Mouse (Mus musculus) liver, embryonic 13.5 days (tissue): ENCODE results near the gene Ptcd2. TPM values are rescaled to one million over a fixed set of nuclear protein-coding genes. Genes with fewer than 3 reads are reported as not detected.

Source experiments
- ATAC-seq: fragments of 200-750 bp; cut with Nextera tagmentation; 2 replicates; pipeline ENCODE4 v1.8.0; 2017; ENCODE audit warnings: low read depth, mild to moderate bottlenecking, moderate number of reproducible peaks, moderate library complexity
- DNase-seq: peaks from one replicate; pipeline ENCODE4 v3.0.0; 2022
- H3K27ac ChIP-seq: fragments of 300-500 bp; sonication (generic); 2 replicates; pipeline ENCODE4 v1.5.1; 2015; ENCODE audit warnings: moderate library complexity, mild to moderate bottlenecking, inconsistent platforms
- H3K27me3 ChIP-seq: fragments of 300-500 bp; sonication (generic); 2 replicates; pipeline ENCODE4 v1.6.1; 2015; ENCODE audit warnings: mild to moderate bottlenecking, inconsistent platforms
- H3K36me3 ChIP-seq: fragments of 300-500 bp; sonication (generic); 2 replicates; pipeline ENCODE4 v1.6.1; 2015; ENCODE audit warnings: mild to moderate bottlenecking, inconsistent platforms
- H3K4me1 ChIP-seq: fragments of 300-500 bp; sonication (generic); replicated peaks from 2 replicates; pipeline ENCODE4 v1.6.1; 2015; ENCODE audit warnings: inconsistent platforms
- H3K4me2 ChIP-seq: fragments of 300-500 bp; sonication (generic); 2 replicates; pipeline ENCODE4 v1.6.1; 2015; ENCODE audit warnings: inconsistent platforms, mild to moderate bottlenecking, moderate library complexity
- H3K4me3 ChIP-seq: fragments of 300-500 bp; sonication (generic); replicated peaks from 2 replicates; pipeline ENCODE4 v1.5.1; 2015; ENCODE audit warnings: mild to moderate bottlenecking, inconsistent platforms
- H3K9ac ChIP-seq: fragments of 300-500 bp; sonication (generic); 2 replicates; pipeline ENCODE4 v1.6.1; 2015; ENCODE audit warnings: mild to moderate bottlenecking, inconsistent platforms
- H3K9me3 ChIP-seq: fragments of 300-500 bp; sonication (generic); replicated peaks from 2 replicates; pipeline ENCODE4 v1.6.1; 2016; ENCODE audit warnings: inconsistent platforms
- WGBS: fragments of 180-500 bp; shearing (Covaris S2); methylation state at CpG from one replicate; pipeline ENCODE4 v1.1.7; 2015; ENCODE audit not compliant: insufficient replicate concordance; 5-methylcytosine and 5-hydroxymethylcytosine counted together
- polyA plus RNA-seq: library from polyadenylated mRNA; unstranded; fragments of >200 nt; fragmentation: Nextera tagmentation; extraction: Ambion mirVana; gene quantifications from 2 replicates; pipeline ENCODE4 v1.2.1, GENCODE M21; 2015

Ptcd2 gene
- polyA plus RNA-seq, 1 experiment from 2014 or later, result 36.4 TPM

DNA sequence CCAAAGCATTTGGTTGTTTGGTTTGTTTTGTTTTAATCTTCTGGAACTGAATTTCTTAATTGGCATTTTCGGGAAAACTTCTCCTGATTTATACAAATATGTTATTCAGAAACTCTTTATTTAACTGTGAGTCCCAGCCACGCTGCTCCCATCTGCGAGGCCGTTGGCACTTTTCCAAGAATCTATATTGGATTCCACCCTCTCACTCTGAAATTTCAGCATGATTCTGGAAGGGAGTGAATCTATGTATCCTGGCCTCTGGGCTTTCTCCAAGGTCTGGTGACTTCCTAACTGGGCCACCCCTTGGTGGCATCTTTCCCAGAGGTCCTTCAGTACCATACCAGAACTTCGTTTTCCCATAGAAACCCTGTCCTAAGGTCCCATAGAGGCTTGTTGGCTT, 40.7 kb downstream of the Ptcd2 start:
- no peak overlapping the region for H3K27ac ChIP-seq
- 68% methylated on average over 5 of the region's 5 CpGs for WGBS
- no peaks in the 10 kb centered on the region for H3K9me3 ChIP-seq
- DNase-seq (no peak), ATAC-seq (no peak)
- H3K4me3 ChIP-seq, result no peak overlapping the region
- no peak overlapping the region for H3K9ac ChIP-seq
- no peak overlapping the region for H3K4me2 ChIP-seq
- 0 out of 2 replicates have a peak, but pooled peaks cover 4% of the 10 kb centered on the region for H3K4me1 ChIP-seq
- H3K36me3 ChIP-seq, result no peaks in the 10 kb centered on the region
- H3K27me3 ChIP-seq, result no peaks in the 10 kb centered on the region

DNA sequence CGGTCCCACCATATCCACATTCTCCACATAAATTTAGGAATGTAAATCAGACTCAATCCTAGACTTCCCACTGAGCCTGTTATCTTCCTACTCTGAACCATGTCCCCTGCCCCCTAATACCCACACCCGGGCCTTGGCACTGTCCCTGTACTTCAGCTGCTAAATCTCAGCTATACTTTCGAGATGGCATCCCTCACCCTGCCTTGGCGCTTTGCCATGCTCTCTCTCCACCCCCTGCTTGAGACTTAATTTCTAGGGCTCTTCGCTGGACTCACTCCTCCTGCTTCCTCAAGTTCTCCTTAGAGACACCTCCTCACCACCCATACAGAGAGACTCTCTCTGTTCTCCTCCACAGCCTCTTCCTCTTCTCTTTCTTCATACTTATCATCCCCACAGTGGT, 44.6 kb downstream of the Ptcd2 start:
- H3K36me3 ChIP-seq, result no peaks in the 10 kb centered on the region
- H3K27me3 ChIP-seq, result no peaks in the 10 kb centered on the region
- H3K4me1 ChIP-seq, result 0 out of 2 replicates have a peak, but pooled peaks cover 4% of the 10 kb centered on the region
- WGBS, result 63% methylated on average over 5 of the region's 5 CpGs
- H3K4me3 ChIP-seq, result no peak overlapping the region
- H3K27ac ChIP-seq, result no peak overlapping the region
- no peak for DNase-seq
- H3K9ac ChIP-seq, result no peak overlapping the region
- ATAC-seq, result no peak
- no peak overlapping the region for H3K4me2 ChIP-seq
- H3K9me3 ChIP-seq, result no peaks in the 10 kb centered on the region

DNA sequence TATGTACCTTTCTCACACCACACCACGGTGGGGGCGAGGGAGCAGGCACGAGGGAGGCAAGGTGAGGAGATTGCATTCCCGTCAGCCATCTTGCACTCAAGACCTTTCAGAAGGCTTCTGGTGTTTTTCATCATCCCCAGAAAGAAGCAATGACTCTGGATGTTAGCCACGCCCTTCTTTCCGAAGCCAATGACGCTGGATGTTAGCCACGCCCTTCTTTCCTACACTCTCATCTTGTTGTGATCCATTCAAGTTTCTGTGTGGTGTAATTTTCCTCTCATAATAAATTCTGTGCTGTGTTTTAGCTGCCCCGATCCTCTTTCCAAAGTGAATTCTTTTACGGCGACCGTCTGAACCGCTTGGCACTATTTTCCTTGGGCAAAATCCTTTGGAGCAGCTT, 50.3 kb downstream of the Ptcd2 start:
- Histone ChIP-seq H3K27me3 (no peaks in the 10 kb centered on the region), H3K4me1 (no peaks in the 10 kb centered on the region), H3K4me2 (no peak overlapping the region), H3K9me3 (no peaks in the 10 kb centered on the region), H3K36me3 (no peaks in the 10 kb centered on the region), H3K27ac (no peak overlapping the region), H3K9ac (no peak overlapping the region), H3K4me3 (no peak overlapping the region)
- ATAC-seq (no peak), DNase-seq (no peak)
- 82% methylated on average over 13 of the region's 13 CpGs for WGBS

DNA sequence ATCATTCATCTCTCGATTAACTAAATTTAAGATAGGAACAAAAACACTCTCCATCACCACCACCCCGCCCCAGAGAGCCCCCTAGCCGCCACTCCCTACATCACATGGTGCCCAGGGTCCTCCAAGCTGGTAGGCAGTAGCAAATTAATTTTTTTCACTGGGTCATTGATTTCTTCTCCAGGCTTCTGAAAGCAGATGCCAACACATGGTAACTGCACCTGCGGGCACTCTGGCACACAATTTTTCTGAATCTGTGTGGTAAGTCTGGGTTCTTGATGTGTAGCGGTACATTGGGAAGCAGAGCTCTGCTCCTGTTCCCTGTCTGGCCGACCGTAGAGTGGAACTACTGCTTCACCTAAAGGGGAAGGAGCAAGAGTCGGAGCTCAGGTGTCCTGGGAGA, 53.7 kb downstream of the Ptcd2 start:
- DNase-seq, result no peak
- no peak for ATAC-seq
- WGBS, result 75% methylated on average over 8 of the region's 8 CpGs
- H3K27me3 ChIP-seq, result no peaks in the 10 kb centered on the region
- no peak overlapping the region for H3K27ac ChIP-seq
- no peak overlapping the region for H3K9ac ChIP-seq
- no peaks in the 10 kb centered on the region for H3K9me3 ChIP-seq
- H3K4me1 ChIP-seq, result no peaks in the 10 kb centered on the region
- H3K4me3 ChIP-seq, result no peak overlapping the region
- H3K4me2 ChIP-seq, result no peak overlapping the region
- no peaks in the 10 kb centered on the region for H3K36me3 ChIP-seq

DNA sequence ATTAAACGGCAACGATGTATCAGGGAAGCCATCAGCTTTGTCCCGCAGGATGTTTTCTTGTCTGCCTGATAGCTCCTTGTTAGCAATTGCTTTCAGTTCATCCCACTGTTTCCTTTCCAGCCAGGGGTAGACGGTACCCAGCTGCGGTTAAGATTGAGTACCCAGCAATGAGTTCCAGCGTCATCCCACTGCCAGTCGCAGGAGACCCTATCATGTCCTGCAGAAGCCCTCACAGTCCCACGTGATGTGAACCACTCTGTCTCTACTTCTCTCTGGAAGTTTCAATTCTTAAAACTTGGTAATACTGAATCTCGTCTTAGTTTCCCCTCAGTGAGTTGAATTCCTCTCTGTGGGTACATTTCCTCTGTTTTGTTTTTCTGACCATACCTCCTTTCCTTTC, 56.7 kb downstream of the Ptcd2 start:
- no peak for DNase-seq
- no peaks in the 10 kb centered on the region for H3K4me1 ChIP-seq
- WGBS, result 55% methylated on average over 9 of the region's 9 CpGs
- H3K36me3 ChIP-seq, result no peaks in the 10 kb centered on the region
- no peak overlapping the region for H3K4me2 ChIP-seq
- H3K9ac ChIP-seq, result no peak overlapping the region
- ATAC-seq, result no peak
- no peaks in the 10 kb centered on the region for H3K9me3 ChIP-seq
- H3K27me3 ChIP-seq, result no peaks in the 10 kb centered on the region
- no peak overlapping the region for H3K27ac ChIP-seq
- H3K4me3 ChIP-seq, result no peak overlapping the region

DNA sequence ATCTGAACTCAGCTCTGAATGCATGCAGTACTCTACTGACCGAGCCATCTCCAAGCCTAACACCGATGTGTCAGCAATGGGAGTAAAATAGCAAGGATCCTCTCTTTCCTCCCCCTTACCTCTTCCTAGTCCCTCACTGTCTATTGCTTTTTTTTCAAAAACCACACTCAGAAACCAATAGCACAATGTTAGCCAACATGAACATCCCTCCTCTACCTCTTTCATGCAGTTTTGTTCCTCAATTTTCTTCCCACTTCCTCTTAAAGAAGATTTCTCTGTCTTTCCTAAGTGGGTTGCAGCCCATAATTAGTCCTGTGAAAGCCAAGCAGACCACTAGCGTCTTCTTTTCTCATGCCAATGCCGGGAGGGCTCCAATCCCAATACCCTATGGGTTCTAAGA, 57.3 kb downstream of the Ptcd2 start:
- Histone ChIP-seq H3K4me1 (no peaks in the 10 kb centered on the region), H3K9ac (no peak overlapping the region), H3K4me3 (no peak overlapping the region), H3K27ac (no peak overlapping the region), H3K36me3 (no peaks in the 10 kb centered on the region), H3K9me3 (no peaks in the 10 kb centered on the region), H3K27me3 (no peaks in the 10 kb centered on the region), H3K4me2 (no peak overlapping the region)
- DNase-seq, result no peak
- ATAC-seq, result no peak
- WGBS, result 45% methylated on average over 4 of the region's 4 CpGs

DNA sequence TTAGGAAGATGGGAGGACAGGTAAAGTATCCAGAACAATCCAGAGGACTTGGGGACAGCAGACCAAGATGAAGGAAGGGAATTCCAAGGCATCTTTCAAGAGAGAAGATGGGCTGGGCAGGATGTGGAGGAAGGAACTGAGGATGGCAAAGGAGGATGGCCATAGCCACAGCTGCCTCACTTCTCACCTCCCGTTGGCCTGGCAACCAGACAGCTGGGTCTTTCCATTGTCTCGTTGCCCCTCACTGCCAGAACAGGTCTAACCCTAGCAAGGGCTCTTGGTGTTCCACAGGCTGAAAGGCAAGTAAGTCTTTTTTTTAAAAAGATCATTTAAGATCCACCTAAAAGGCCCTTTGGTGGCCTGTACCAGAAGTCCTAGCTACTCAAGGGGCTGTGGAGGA, 59.3 kb downstream of the Ptcd2 start:
- Histone ChIP-seq H3K27ac (no peak overlapping the region), H3K9me3 (no peaks in the 10 kb centered on the region), H3K36me3 (no peaks in the 10 kb centered on the region), H3K9ac (no peak overlapping the region), H3K4me2 (no peak overlapping the region), H3K27me3 (no peaks in the 10 kb centered on the region), H3K4me1 (no peaks in the 10 kb centered on the region), H3K4me3 (no peak overlapping the region)
- no peak for DNase-seq
- ATAC-seq, result no peak
- 44% methylated on average over 2 of the region's 2 CpGs for WGBS

DNA sequence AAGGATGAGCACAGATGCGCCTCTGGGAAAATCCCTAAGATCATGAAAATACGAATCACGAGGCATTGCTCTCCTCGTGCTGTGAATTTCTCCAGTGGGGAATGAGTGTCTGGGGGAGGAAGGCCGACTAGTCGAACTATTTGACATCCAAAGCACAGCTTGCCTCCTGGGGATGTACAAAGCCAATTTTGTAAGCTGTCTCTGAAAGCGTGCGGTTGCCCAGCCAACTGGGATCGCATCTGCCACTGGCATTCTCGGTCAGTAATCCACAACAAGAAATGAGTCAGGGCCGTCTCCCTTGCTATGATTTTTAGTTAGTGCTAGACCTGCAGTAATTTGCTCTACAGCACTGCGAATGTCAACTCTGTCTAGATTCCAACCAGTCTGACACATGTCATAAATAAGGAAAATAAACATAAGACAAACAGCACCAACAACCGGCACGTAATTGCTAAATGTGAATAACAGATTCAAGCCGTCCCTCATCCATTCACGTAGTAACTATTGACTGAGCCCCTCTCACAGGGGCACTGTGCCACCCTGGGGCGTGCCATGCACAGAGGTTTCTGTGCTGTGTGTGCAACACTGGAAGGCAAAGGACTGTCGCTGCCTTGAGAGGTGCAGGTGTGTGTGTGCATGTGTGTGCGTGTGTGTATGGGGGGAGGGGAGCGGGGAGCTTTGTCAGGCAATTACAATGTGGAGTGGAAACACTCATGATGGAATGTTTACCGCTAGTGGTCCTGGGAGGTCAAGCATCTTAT, 59.9 kb downstream of the Ptcd2 start:
- Histone ChIP-seq H3K27me3 (no peaks in the 10 kb centered on the region), H3K4me1 (no peaks in the 10 kb centered on the region), H3K4me2 (no peak overlapping the region), H3K9ac (no peak overlapping the region), H3K9me3 (no peaks in the 10 kb centered on the region), H3K36me3 (no peaks in the 10 kb centered on the region), H3K27ac (no peak overlapping the region), H3K4me3 (no peak overlapping the region)
- DNase-seq (no peak), ATAC-seq (no peak)
- WGBS, result 77% methylated on average over 21 of the region's 21 CpGs

DNA sequence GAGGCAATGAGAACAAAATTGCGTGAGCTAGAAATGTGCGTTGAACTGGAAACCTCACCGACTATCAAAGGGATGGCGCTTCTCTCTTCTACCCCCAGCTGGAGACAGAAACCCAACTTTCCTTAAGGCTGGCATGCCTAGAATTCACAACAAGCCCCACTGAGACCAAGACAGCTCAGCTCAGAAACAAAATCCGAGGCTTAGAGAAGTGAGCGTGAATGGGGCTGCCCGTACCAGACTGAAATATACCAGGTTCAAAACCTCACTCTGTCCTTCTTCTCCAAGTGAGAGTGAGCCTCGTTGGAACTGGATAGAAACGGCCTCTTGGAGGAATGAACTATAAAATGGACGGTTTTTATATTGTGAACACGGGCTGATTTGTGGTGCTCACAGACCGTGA, 60.6 kb downstream of the Ptcd2 start:
- Histone ChIP-seq H3K36me3 (no peaks in the 10 kb centered on the region), H3K4me2 (no peak overlapping the region), H3K9me3 (no peaks in the 10 kb centered on the region), H3K27me3 (no peaks in the 10 kb centered on the region), H3K4me1 (no peaks in the 10 kb centered on the region), H3K4me3 (no peak overlapping the region), H3K9ac (no peak overlapping the region), H3K27ac (no peak overlapping the region)
- 81% methylated on average over 12 of the region's 12 CpGs for WGBS
- DNase-seq, result no peak
- ATAC-seq, result no peak

DNA sequence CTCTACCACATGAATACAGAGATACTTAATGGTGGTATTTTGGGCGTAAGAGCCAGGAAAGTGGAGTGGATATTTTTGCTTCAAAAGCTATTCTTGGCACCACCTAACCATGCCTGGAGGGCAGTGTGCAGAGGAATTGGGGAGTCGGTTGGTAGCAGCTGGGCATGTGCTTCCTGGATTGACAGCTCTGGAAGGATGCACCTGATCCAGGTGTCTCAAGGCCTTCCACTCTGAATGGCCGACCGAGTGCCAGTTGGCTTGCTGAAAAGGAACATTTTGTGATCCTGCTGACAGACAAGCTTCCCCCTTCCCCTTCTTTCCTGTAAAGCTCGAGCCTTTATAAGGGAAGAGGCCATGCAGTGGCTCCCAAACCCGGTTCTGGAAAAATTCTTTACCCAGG, 61.5 kb downstream of the Ptcd2 start:
- H3K36me3 ChIP-seq, result no peaks in the 10 kb centered on the region
- no peak overlapping the region for H3K9ac ChIP-seq
- no peak overlapping the region for H3K4me3 ChIP-seq
- no peaks in the 10 kb centered on the region for H3K4me1 ChIP-seq
- H3K9me3 ChIP-seq, result no peaks in the 10 kb centered on the region
- ATAC-seq, result no peak
- no peak overlapping the region for H3K27ac ChIP-seq
- 58% methylated on average over 6 of the region's 6 CpGs for WGBS
- no peak for DNase-seq
- H3K4me2 ChIP-seq, result no peak overlapping the region
- no peaks in the 10 kb centered on the region for H3K27me3 ChIP-seq

DNA sequence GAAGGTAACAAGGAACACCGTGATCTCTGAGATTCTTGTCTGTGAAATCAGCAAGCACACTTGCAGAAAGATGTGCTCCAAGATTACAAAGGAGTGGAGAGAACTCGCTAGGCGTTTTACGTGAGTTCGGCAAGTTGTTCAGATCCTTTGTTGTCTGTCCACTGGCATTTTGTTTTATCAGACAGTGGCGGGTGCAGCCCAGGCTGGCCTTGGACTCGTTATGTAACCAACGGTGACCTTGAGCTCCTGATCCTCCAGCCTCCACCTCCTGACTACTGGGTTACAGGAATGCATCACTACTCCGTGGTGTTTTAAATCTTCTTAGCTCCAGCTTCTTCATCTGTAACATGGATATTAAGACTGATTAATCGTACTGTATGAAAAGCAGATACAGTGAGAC, 65.2 kb downstream of the Ptcd2 start:
- Histone ChIP-seq H3K4me1 (no peaks in the 10 kb centered on the region), H3K9ac (no peak overlapping the region), H3K4me2 (no peak overlapping the region), H3K4me3 (no peak overlapping the region), H3K27ac (no peak overlapping the region), H3K27me3 (no peaks in the 10 kb centered on the region), H3K9me3 (no peaks in the 10 kb centered on the region), H3K36me3 (no peaks in the 10 kb centered on the region)
- ATAC-seq (no peak), DNase-seq (no peak)
- 60% methylated on average over 10 of the region's 10 CpGs for WGBS

DNA sequence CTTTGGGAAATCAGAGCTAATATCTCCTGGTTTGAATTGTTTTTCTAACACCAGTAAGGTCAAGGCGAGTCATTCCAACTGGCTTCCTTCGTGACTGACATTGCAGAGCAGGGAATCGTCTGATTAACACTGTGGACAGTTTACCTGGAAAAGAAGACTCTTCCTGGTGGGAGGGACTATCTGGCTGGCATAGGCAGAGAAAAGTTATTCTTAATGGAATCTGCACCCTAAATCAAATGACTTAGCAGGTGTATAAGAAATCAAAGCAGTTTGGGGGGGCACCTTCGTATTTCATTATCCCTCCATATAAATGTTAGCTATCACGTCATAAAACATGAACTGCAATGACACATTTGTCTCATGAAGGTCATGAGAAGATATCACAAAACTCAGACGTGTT, 66.0 kb downstream of the Ptcd2 start:
- WGBS, result 59% methylated on average over 6 of the region's 6 CpGs

More for the DNA sequence above, 66.0 kb downstream of the Ptcd2 start:
- Histone ChIP-seq H3K27me3 (no peaks in the 10 kb centered on the region), H3K9me3 (no peaks in the 10 kb centered on the region), H3K4me1 (no peaks in the 10 kb centered on the region), H3K27ac (no peak overlapping the region), H3K4me2 (no peak overlapping the region), H3K9ac (no peak overlapping the region), H3K4me3 (no peak overlapping the region), H3K36me3 (no peaks in the 10 kb centered on the region)
- no peak for ATAC-seq
- no peak for DNase-seq
